Mouse (Mus musculus) testis, adult 2 months (tissue): ENCODE data around the gene Myh9. TPM values are rescaled to one million over a fixed set of nuclear protein-coding genes. Genes with fewer than 3 reads are reported as not detected.

ENCODE experiments used
- H3K27ac ChIP-seq: fragments of 200-500 bp; 2 replicates; pipeline ENCODE4 v1.5.1; 2012; ENCODE audit warnings: low read depth, low read length; ENCODE audit not compliant: control insufficient read depth, insufficient read depth
- H3K27me3 ChIP-seq: fragments of 200-500 bp; 2 replicates; pipeline ENCODE4 v1.6.1; 2012; ENCODE audit warnings: mild to moderate bottlenecking, low read length, moderate library complexity; ENCODE audit not compliant: control insufficient read depth, insufficient read depth
- H3K36me3 ChIP-seq: fragments of 200-500 bp; 2 replicates; pipeline ENCODE4 v1.6.1; 2012; ENCODE audit warnings: mild to moderate bottlenecking, low read length; ENCODE audit not compliant: control insufficient read depth, insufficient read depth
- H3K4me1 ChIP-seq: fragments of 200-500 bp; 2 replicates; pipeline ENCODE4 v1.6.1; 2012; ENCODE audit warnings: low read length; ENCODE audit not compliant: control insufficient read depth, insufficient read depth
- H3K4me3 ChIP-seq: fragments of 200-500 bp; 2 replicates; pipeline ENCODE4 v1.5.1; 2012; ENCODE audit warnings: low read depth, mild to moderate bottlenecking, low read length, moderate library complexity, mixed read lengths; ENCODE audit not compliant: control insufficient read depth
- CTCF ChIP-seq: fragments of 200-500 bp; IDR thresholded peaks from 2 replicates; pipeline ENCODE4 v1.5.1; 2012; ENCODE audit warnings: low read depth, mild to moderate bottlenecking, inconsistent platforms, low read length, moderate library complexity; ENCODE audit not compliant: control insufficient read depth, insufficient read depth, insufficient replicate concordance
- POLR2A ChIP-seq: fragments of 200-500 bp; IDR thresholded peaks from 2 replicates; pipeline ENCODE4 v1.6.1; 2012; ENCODE audit warnings: low read depth, mild to moderate bottlenecking, inconsistent platforms, low read length, moderate library complexity; ENCODE audit not compliant: control insufficient read depth
- polyA plus RNA-seq: library from polyadenylated mRNA; depleted of rRNA; stranded (reverse); fragments of >200 nt; gene quantifications from 2 replicates; pipeline ENCODE4 v1.2.3, GENCODE M21; 2012

Gene Myh9
- polyA plus RNA-seq, 1 experiment, result 4.5 TPM

- Histone ChIP-seq H3K4me1 (no peaks in the 10 kb centered on the region), H3K27me3 (no peaks in the 10 kb centered on the region), H3K36me3 (no peaks in the 10 kb centered on the region), H3K4me3 (no peak overlapping the region), H3K27ac (no peak overlapping the region)
- TF ChIP-seq POLR2A, result no peak
- no peak for TF ChIP-seq CTCF
Observed at GRCm38 (mm10) chr15:77866583-77867220, 24.7 kb upstream of the Myh9 start.

DNA sequence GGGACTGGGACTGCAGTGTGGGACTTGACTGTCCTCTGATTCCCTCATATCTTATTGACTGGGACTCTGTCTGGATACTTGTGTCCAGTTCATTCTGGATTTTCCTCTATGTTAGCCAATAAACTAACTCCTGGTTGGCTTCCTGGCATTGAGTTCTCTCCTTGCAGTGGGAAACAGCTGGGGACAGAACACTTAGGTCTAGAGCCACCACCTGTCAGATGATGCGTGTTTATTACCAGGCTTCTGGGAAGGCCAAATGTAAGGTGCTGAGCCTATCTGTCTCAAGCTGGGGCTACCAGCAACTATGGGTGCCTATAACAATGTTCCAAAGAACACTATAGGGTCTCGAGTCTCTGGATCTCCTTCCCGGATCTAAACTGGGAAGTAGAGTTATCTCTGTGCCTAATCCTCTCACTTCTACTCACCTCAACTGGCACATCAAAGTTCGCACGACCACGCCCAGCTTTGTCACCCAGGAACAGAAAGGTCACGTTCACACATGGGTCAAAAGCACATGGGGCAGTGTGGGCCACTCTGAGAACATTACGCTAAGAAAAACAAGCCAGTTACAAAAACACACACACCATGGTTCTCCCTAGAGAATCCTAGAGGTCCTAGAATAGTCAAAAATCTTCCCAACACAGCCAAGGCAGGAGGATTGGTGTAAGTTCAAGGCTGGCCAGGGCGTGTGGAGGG lies 22.2 kb upstream of the Myh9 start:
- no peak overlapping the region for H3K27ac ChIP-seq
- no peak overlapping the region for H3K4me3 ChIP-seq
- H3K4me1 ChIP-seq, result no peaks in the 10 kb centered on the region
- no peaks in the 10 kb centered on the region for H3K36me3 ChIP-seq
- H3K27me3 ChIP-seq, result no peaks in the 10 kb centered on the region
- TF ChIP-seq POLR2A (no peak), CTCF (no peak)

DNA sequence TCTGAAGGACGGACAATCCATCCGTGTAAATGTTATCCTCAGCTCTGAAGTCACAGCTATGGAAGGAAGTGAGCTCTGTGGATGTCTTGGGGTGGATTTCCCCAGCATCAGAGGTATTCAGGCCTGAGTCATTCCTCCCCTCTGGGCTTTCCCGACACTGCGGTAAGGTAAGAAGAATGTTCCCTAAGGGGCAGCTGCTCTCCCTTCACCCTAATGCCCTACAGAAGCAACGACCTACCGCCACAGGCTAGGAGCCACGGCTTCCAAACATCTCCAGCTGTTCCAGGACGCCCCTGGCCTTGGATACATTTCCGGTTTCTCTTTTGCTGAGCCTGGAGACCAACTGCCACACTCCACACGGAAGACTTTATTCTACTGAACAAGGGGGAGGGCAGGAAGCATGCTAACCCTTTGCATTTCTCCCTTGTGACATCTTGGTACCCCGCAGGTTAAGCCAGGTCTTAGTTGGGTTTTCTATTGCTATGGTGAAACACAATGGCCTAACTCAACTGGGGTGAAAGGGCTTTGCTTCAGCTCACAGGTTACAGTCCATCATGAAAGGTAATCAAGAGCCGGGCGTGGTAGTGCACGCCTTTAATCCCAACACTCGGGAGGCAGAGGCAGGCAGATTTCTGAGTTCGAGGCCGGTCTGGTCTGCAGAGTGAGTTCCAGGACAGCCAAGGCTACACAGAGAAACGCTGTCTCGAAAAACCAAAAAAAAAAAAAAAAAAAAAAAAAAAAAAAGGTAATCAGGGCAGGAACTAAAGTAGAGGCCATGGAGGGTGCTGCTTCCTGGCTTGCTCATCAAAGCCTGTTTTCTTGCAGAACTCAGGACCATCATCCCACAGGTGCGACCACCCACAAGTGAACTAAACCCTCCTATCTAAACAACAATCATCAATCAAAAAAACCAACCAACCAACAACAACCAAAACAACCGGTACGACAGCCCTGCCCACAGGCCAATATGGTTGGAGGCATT lies 21.3 kb upstream of the Myh9 start:
- Histone ChIP-seq H3K27me3 (no peaks in the 10 kb centered on the region), H3K4me1 (no peaks in the 10 kb centered on the region), H3K36me3 (no peaks in the 10 kb centered on the region), H3K27ac (no peak overlapping the region), H3K4me3 (no peak overlapping the region)
- TF ChIP-seq CTCF (no peak), POLR2A (no peak)

DNA sequence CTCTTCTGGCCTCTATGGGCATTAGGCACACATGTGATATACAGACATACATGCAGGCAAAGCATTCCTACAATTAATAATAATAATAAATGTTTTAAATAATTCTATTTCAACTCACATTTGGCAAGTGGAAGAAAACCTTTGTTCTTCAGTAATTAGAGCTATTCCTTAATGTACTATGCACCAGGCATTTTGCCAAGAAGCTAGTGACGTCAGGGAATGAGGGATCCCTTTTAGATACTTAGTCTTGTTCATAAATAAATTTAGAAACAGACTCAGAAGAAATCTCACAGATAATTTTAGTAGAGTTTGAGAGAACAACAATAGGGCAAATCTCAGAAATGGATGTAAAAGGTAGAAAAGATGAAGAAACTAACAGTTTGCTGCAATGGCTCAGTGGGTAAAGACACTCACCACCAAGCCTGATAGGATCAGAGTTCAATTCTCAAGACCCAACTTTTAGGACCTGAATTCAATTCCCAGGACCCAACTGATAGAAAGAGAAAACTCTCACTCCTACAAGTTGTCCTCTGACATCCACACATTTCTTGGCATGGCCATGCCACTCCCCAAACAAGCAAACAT lies 18.2 kb upstream of the Myh9 start:
- peaks cover 11% of the 10 kb centered on the region for H3K4me1 ChIP-seq
- H3K36me3 ChIP-seq, result no peaks in the 10 kb centered on the region
- H3K4me3 ChIP-seq, result no peak overlapping the region
- H3K27ac ChIP-seq, result no peak overlapping the region
- H3K27me3 ChIP-seq, result no peaks in the 10 kb centered on the region
- TF ChIP-seq POLR2A, result no peak
- TF ChIP-seq CTCF, result no peak

- no peaks in the 10 kb centered on the region for H3K36me3 ChIP-seq
- H3K27ac ChIP-seq, result no peak overlapping the region
- H3K27me3 ChIP-seq, result no peaks in the 10 kb centered on the region
- peak overlapping the region; percentile 81 for H3K4me3 ChIP-seq
- peaks cover 11% of the 10 kb centered on the region for H3K4me1 ChIP-seq
- TF ChIP-seq CTCF (no peak), POLR2A (no peak; the same call in 1 of the 2 replicates)
Observed at GRCm38 (mm10) chr15:77857662-77858156, 15.7 kb upstream of the Myh9 start.

DNA sequence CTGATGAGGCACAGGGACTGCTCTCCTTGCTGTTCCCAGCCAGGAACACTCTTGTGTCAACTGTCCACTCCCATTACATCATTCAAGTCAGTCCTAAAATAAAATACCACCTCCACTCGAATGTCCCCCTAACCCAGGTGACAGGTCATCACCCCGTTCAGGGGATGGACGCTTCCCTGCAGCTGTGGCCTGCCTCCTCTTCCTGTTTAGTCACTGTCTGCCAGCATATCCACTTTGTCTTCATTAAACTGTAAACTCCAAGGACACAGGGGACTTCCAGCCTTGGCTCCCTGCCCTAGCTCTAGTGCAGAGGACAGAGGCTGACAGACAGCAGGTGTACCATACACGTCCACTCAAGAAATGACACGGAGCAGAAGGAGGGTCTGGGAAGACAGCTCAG lies 14.6 kb upstream of the Myh9 start:
- H3K4me1 ChIP-seq, result peaks cover 11% of the 10 kb centered on the region
- H3K27ac ChIP-seq, result no peak overlapping the region
- H3K4me3 ChIP-seq, result no peak overlapping the region
- no peaks in the 10 kb centered on the region for H3K27me3 ChIP-seq
- no peaks in the 10 kb centered on the region for H3K36me3 ChIP-seq
- TF ChIP-seq POLR2A (no peak), CTCF (no peak)
